Mouse (Mus musculus) heart, adult 9 months (tissue): ENCODE results near the gene Zfp84.
A peak's percentile ranks its signal among the peaks of the same experiment; 100 is the strongest.
"Not testable (repeated sequence)": the region's sequence is repeated elsewhere in the genome, so short reads cannot be mapped to it uniquely, and the experiment has no call there.

Source experiments
- DNase-seq, 2 experiments: peaks; one replicate each; pipeline ENCODE4 v3.0.0; 2022; ENCODE audit warnings: low spot score in 2 of 2

The Zfp84 gene

GRCm38 (mm10) chr7:29768090-29768900 is at the start of gene Zfp84:
Zfp84 (plus strand) TSS chr7:29768552.
- peak; percentile 95 to 97 for DNase-seq

GRCm38 (mm10) chr7:29725461-29726142 is 42.8 kb upstream of the Zfp84 start:
- not testable (repeated sequence) for DNase-seq

GRCm38 (mm10) chr7:29726860-29727259 is 41.5 kb upstream of the Zfp84 start, which contains the start of gene Catsperg2:
Catsperg2 (minus strand) TSS chr7:29727032.
- not testable (repeated sequence) for DNase-seq

GRCm38 (mm10) chr7:29728055-29728454 is 40.3 kb upstream of the Zfp84 start:
- no peak for DNase-seq

GRCm38 (mm10) chr7:29742258-29742657 is 26.1 kb upstream of the Zfp84 start:
- DNase-seq = no peak

GRCm38 (mm10) chr7:29760476-29760875 is 7.9 kb upstream of the Zfp84 start:
- DNase-seq = no peak

- DNase-seq = no peak
Measured at GRCm38 (mm10) chr7:29764702-29765101, 3.6 kb upstream of the Zfp84 start.

- peak; percentile 79 to 85 for DNase-seq
Measured at GRCm38 (mm10) chr7:29767058-29767686, 1.2 kb upstream of the Zfp84 start.

- DNase-seq = no peak
Measured at GRCm38 (mm10) chr7:29768980-29769379, 628 bp downstream of the Zfp84 start.

- DNase-seq = no peak
Measured at GRCm38 (mm10) chr7:29773503-29773902, 5.2 kb downstream of the Zfp84 start.

- no peak for DNase-seq
Measured at GRCm38 (mm10) chr7:29774371-29774770, 6.0 kb downstream of the Zfp84 start.

GRCm38 (mm10) chr7:29776568-29776967 is 8.2 kb downstream of the Zfp84 start:
- no peak for DNase-seq

GRCm38 (mm10) chr7:29777372-29777771 is 9.0 kb downstream of the Zfp84 start:
- no peak for DNase-seq

- DNase-seq = peak; percentile 82
Measured at GRCm38 (mm10) chr7:29783871-29784551, 15.7 kb downstream of the Zfp84 start, which contains the start of gene Zfp30. Zfp30 (plus strand) TSS chr7:29783998.

GRCm38 (mm10) chr7:29785023-29785422 is 16.7 kb downstream of the Zfp84 start:
- no peak for DNase-seq

- DNase-seq = no peak
Measured at GRCm38 (mm10) chr7:29785888-29786287, 17.5 kb downstream of the Zfp84 start.

- no peak for DNase-seq
Measured at GRCm38 (mm10) chr7:29792906-29793305, 24.6 kb downstream of the Zfp84 start.

GRCm38 (mm10) chr7:29807046-29807445 is 38.7 kb downstream of the Zfp84 start:
- DNase-seq = no peak

- no peak for DNase-seq
Measured at GRCm38 (mm10) chr7:29812244-29812643, 43.9 kb downstream of the Zfp84 start.

GRCm38 (mm10) chr7:29814381-29814780 is 46.0 kb downstream of the Zfp84 start:
- no peak for DNase-seq

GRCm38 (mm10) chr7:29815061-29815784 is 46.9 kb downstream of the Zfp84 start:
- no peak for DNase-seq
